Mouse (Mus musculus) ES-Bruce4 (cell line): ENCODE results near the gene Slc39a11.

Experiments used
- CTCF ChIP-seq: IDR thresholded peaks from one replicate; pipeline ENCODE4 v1.8.1; 2011; ENCODE audit warnings: low read depth, low read length
- EP300 ChIP-seq: IDR thresholded peaks from 2 replicates; pipeline ENCODE4 v1.6.1; 2011; ENCODE audit warnings: low read depth, low read length; ENCODE audit not compliant: insufficient read depth
- POLR2A ChIP-seq: IDR thresholded peaks from one replicate; pipeline ENCODE4 v1.8.1; 2011; ENCODE audit warnings: low read length; ENCODE audit not compliant: insufficient read depth

DNA sequence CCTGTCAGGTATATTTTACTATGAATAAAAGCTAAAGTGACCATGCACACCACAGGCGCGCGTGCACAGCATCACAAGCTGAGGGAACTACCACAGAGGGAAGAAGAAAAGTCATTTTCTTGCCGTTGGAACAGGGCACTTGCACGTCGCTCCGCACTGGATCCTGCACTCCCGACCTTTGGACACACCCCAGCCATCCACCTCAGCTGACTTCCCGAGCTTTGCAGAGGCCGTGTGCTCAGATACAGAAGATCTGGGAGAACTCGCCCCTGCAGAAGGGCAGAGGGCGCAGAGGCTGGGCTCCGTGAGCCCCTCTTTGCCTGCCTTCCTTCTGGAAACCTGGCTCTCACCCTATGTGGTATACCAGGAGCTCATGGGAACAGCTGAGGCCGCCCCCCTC, 359.0 kb downstream of the Slc39a11 start:
- TF ChIP-seq CTCF (no peak), EP300 (no peak), POLR2A (no peak)
